Mouse (Mus musculus): ENCODE results near the gene Nlrp4b. TPM values are rescaled to one million over a fixed set of nuclear protein-coding genes. Genes with fewer than 3 reads are reported as not detected.
"Not testable (repeated sequence)": the region's sequence is repeated elsewhere in the genome, so short reads cannot be mapped to it uniquely, and the experiment has no call there.

The Nlrp4b gene
- polyA plus RNA-seq (2015; fragmentation: Nextera tagmentation; extraction: Ambion mirVana), result not detected in 2 replicates

DNA sequence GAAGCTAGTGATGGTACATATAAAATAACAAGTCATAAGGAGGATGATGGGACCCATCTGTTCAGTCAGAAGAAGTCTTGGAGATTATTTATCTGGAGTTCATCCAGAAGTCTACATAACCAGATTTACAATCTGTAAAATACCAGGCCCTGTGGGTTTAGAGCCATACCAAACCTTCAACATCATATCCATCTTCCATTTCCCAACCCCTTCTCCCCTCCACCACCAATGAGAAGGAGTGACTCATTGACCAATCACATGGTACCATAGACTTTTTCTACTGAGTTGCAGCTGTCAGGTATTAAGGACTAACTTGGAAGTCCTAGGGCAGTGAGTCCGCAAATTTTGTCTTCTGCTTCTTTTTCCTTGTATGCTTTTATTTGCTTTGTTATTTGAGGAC lies at the start of gene Nlrp4b:
TSS of gene Nlrp4b (plus strand) at position 301 of the 400 bp plus-strand sequence.
- Histone ChIP-seq H3K4me2 (replicated peaks) (no peak within 1 kb of the TSS), H3K27ac (no peak within 1 kb of the TSS), H3K36me3 (no peaks in the 10 kb centered on the region), H3K9ac (no peak within 1 kb of the TSS), H3K4me3 (replicated peaks) (no peak within 1 kb of the TSS), H3K27me3 (replicated peaks) (no peaks in the 10 kb centered on the region), H3K9me3 (no peaks in the 10 kb centered on the region), H3K4me1 (replicated peaks) (no peaks in the 10 kb centered on the region)
- WGBS, result 89% methylated on average over 1 of the region's 1 CpGs
- ATAC-seq, result no peak

DNA sequence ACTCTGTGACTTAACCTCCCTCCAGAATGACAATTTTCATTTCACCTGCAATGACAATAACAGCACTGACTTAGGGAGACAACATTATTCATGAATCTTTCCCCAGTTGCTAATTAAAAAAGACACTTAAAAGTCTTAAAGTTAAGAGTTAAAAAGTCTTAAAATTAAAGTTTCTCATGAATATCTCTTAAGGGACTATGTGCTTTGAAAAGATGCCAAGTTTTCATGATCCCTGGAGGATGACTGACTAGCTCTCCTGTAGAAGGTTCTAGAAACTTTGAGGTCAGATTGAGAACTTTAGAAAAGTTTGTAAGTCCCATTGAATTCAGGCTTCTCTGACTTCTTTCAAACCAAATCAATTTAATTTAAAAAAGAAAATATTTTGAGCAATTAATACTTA lies 66.7 kb downstream of the Nlrp4b start, which contains the start of gene Vmn1r71:
TSS of gene Vmn1r71 (minus strand) at position 101 of the 400 bp plus-strand sequence.
- H3K4me3 ChIP-seq (replicated peaks), result no peak within 1 kb of the TSS
- ATAC-seq, result no peak

DNA sequence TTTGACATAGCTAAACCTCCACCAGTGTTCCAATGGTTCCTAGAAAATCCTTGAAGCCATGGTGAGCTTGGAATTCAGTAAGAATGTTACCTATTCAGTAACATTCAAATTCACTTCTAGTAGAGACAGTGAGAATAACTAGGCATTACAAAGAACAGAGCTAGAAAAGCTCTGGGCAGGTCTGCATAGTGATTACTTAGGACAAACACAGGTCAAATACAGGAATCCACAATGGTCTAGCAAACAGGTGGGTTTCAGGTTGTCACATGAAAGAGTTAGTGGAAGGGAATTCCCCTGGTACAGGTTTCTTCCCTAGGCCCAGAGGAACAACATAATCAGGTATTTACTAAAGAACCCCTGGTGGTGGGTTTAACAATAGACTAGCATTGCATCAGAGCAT lies 70.0 kb downstream of the Nlrp4b start:
- H3K4me2 ChIP-seq (replicated peaks); ATAC-seq; H3K27ac ChIP-seq; H3K36me3 ChIP-seq; H3K9ac ChIP-seq; H3K9me3 ChIP-seq; H3K27me3 ChIP-seq (replicated peaks); H3K4me1 ChIP-seq (replicated peaks); H3K4me3 ChIP-seq (replicated peaks): not testable (repeated sequence)

More for the DNA sequence above, 66.7 kb downstream of the Nlrp4b start, which contains the start of gene Vmn1r71:
- Histone ChIP-seq H3K27ac (no peak within 1 kb of the TSS), H3K4me1 (replicated peaks) (no peaks in the 10 kb centered on the region), H3K36me3 (no peaks in the 10 kb centered on the region), H3K4me2 (replicated peaks) (no peak within 1 kb of the TSS), H3K27me3 (replicated peaks) (no peaks in the 10 kb centered on the region), H3K9me3 (no peaks in the 10 kb centered on the region), H3K9ac (no peak within 1 kb of the TSS)

Other genes with a start within 250 kb of the Nlrp4b start
- gene Vmn1r67, start 244.5 kb upstream of the Nlrp4b start, polyA plus RNA-seq (2015; fragmentation: Nextera tagmentation; extraction: Ambion mirVana), result not detected in 2 replicates
- gene Zik1, start 192.4 kb upstream of the Nlrp4b start, polyA plus RNA-seq (2015; fragmentation: Nextera tagmentation; extraction: Ambion mirVana), result 7.0 and 8.2 TPM in 2 replicates
- not detected in 2 replicates for gene Vmn1r68, start 129.3 kb upstream of the Nlrp4b start, polyA plus RNA-seq (2015; fragmentation: Nextera tagmentation; extraction: Ambion mirVana)
- gene Vmn1r69, start 74.1 kb upstream of the Nlrp4b start, polyA plus RNA-seq (2015; fragmentation: Nextera tagmentation; extraction: Ambion mirVana), result not detected in 2 replicates
- gene Vmn1r70, start 56.3 kb upstream of the Nlrp4b start, polyA plus RNA-seq (2015; fragmentation: Nextera tagmentation; extraction: Ambion mirVana), result not detected in 2 replicates
- gene Vmn1r71, start 66.6 kb downstream of the Nlrp4b start, polyA plus RNA-seq (2015; fragmentation: Nextera tagmentation; extraction: Ambion mirVana), result not detected in 2 replicates
- not detected in 2 replicates for gene Zscan4b, start 217.3 kb downstream of the Nlrp4b start, polyA plus RNA-seq (2015; fragmentation: Nextera tagmentation; extraction: Ambion mirVana)

All from intestine, embryonic 15.5 days (tissue).